Mouse (Mus musculus): Measurements from ENCODE around the gene Pif1.

- TF ChIP-seq POLR2A (IDR thresholded peaks at IDR 0.05; ENCODE audit: low read depth, low read length) (no peak), CTCF (IDR thresholded peaks at IDR 0.05; ENCODE audit: borderline replicate concordance, insufficient read depth, low read length) (no peak)
Measured at GRCm38 (mm10) chr9:65568787-65569186, 18.2 kb upstream of the Pif1 start.
